Mouse (Mus musculus) erythroblast, embryonic 14.5 days (primary cell): ENCODE measurements around the gene Cma1.
A peak's percentile ranks its signal among the peaks of the same experiment; 100 is the strongest.

Experiments used
- GATA1 ChIP-seq: IDR thresholded peaks from 2 replicates; pipeline ENCODE4 v1.6.1; 2012; ENCODE audit warnings: low read length, inconsistent platforms, mixed read lengths
- TAL1 ChIP-seq: IDR thresholded peaks from 3 replicates; pipeline ENCODE4 v1.6.1; 2012; ENCODE audit warnings: low read length, inconsistent platforms, mixed read lengths

DNA sequence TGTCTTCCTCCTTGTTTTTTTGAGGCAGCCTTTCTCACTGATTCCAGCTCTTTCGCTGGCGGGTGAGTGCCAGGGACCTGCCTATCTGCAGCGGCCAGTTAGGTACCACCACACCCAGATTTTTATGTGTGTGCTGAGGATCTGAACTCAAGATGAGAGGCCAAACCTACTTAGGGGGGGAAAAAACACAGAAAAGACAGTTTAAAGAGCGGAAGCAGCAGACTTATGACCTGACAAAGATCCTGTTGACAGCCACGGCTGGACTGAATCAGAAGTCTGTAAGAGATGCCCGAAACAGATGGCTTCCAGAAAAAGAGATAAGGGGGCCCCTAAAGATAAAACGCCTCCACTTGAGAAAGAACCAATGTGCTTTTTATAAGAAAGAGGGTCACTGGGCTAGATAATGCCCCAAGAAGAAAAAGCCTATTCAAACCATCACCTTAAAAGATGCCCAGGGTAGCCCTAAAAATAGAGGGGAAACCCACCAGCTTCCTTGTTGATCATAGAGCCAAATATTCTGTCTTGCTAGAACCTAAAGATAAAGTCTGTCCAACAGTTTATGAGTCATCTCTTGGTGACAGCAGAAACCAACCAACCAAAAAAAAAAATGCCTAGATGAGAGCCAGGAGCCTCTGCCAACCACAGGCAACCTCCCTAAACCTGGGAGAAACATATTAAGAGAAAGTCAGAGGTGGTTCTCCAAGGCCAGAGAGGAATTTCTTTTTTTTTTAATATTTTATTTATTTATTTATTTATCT, 21.8 kb downstream of the Cma1 start:
- TF ChIP-seq GATA1, result peak; percentile 38; the same call in 1 of the 2 replicates
- peak; percentile 44 for TF ChIP-seq TAL1
